Mouse (Mus musculus) gastrocnemius, postnatal 36 days (tissue): ENCODE measurements around the gene Ddo. TPM values are rescaled to one million over a fixed set of nuclear protein-coding genes. Genes with fewer than 3 reads are reported as not detected.

Experiments used
- DNase-seq, 2 experiments: peaks; one replicate each; pipeline ENCODE4 v3.0.0; 2022
- intact Hi-C: fragments of 180-260 bp; cut with DNase I; formaldehyde crosslinking; loops from one replicate; pipeline ENCODE4 v1.15.1; 2025
- total RNA-seq, 2 experiments: library from RNA; stranded (reverse); gene quantifications; 2 replicates each; pipeline ENCODE4 v1.2.3; 2021

Ddo gene
- total RNA-seq, 2 experiments from 2014 or later: 20.2 to 25.9 TPM

DNA sequence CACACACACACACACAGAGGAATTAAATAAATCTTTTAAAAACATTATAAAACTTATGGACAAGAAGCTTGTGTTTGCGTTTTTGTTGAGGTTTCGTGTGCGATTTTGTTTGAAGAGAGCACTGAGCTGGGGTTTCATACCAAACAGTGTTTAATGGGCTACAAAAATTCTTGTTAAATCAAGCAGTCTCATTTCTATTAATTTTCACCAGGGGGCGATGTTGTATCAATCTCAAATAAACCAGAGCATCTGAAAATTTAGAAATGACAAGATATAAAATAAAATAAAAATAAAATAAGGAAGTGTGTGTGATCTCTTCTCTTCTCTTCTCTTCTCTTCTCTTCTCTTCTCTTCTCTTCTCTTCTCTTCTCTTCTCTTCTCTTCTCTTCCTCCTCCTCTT lies 19.8 kb downstream of the Ddo start:
- intact Hi-C loops: loop anchor here (5.0 kb wide), 1 partner anchor 233 kb away; the partner anchor contains the start of genes Cdc40 and Wasf1
- no peak for DNase-seq

DNA sequence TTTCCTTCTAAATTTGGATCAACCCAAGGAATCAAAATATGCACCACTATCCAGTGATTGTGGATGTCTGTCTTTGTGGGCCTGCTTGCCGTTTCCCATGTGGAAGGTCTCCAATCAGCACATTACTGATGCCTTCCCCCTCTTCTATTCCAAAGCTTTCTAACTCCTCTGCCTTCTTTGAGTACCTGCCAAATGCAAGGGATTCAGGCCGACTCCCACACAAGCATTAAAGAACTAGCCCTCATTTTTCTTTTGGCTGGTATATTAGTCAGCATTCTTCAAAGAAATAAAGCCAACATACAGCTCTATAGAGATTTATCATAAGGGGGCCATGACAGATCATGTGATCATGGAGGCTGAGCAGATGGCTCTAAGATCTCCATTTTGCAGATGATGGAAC lies 21.9 kb downstream of the Ddo start:
- intact Hi-C loops: loop anchor here (5.0 kb wide), 1 partner anchor 231 kb away; the partner anchor contains the start of genes Cdc40 and Wasf1
- DNase-seq: no peak

GRCm38 (mm10) chr10:40665270-40665669 lies 35.5 kb downstream of the Ddo start:
- intact Hi-C loops: no loop called here
- no peak for DNase-seq

GRCm38 (mm10) chr10:40666943-40667342 lies 37.1 kb downstream of the Ddo start:
- no peak for DNase-seq
- intact Hi-C loops: no loop called here

DNA sequence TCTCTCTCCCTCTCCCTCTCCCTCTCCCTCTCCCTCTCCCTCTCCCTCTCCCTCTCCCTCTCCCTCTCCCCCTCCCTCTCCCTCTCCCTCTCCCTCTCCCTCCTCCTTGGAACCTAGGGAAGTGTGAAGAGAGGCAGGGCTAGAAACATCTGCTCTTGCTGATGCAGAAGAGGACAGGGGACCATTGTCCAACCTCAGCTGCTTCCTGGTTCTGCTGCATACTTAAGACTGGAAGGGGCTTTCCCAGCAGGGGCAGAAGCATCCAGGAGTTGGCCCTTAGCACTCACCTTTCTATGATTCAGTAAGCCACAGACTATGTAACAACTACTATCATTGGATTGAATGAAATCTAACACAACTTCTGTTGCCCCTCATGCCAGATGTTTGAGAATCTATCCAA lies 38.8 kb downstream of the Ddo start:
- no peak for DNase-seq
- intact Hi-C loops: no loop called here

DNA sequence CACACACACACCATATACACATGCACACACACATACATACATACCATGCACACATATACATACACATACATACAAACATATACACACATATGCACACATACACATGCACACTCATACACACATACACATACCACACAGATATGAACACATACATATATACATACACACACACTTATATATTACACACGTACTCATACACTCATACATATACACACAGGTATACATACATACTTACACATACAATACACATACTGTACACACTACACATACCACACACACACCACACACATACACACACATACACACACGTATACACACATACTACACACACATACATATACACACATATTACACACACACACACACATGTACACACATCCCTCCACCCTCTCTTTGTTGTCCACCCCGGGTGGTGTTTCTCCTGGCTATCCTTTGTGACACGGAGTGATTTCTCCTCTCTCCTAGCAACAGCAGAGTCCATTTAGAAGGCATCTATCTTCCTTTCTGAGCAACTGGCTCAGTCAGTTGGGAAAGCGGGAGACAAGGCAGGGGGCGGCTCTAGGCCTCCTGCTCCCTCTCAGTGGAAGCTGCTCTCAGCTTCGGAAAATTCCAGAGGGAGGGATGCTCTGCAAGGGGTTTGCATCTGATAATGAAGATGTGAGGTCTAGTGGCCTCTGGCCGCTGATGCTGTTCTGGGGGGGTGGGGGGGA lies 42.9 kb downstream of the Ddo start:
- intact Hi-C loops: no loop called here

DNA sequence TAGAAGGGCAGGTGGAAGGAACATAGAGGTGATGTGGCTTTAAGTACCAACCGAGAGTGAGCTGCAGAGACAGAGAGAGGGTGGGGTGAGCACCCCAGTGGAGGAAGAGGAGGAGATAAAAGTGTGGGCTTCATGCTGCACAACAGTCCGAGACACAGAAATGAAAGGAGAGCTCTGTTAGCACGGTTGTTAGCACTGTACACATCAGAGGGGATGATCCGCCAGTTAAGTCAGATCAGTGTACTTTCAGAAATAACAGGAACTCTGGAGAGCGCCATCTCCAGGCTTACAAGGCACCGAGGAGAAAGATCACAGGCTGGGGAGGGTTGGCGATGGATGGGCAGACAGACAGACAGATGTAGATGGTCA lies 43.5 kb downstream of the Ddo start:
- no peak for DNase-seq
- intact Hi-C loops: no loop called here

More for the DNA sequence above, 42.9 kb downstream of the Ddo start:
- DNase-seq: no peak

DNA sequence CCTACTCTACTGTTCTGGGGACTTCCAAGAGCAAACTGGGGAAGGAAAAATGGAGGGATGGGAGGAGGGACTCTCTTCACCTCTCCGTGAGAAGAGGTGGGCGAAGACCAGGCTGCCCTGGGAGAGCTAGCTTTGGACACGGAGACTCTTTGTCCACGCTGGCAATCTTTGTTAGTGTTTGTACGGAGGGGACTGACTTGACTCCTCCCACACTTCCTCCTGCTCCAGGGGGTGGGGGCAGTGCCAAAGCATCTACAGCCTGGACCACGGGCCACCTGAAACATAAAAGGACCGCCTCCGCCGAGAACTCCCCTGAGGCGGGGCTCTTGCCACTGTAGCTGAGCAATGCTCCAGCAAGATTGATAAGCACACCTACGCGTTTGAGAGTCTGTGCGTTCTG lies 44.3 kb downstream of the Ddo start:
- intact Hi-C loops: no loop called here
- DNase-seq: no peak

- no peak for DNase-seq
- intact Hi-C loops: no loop called here
Measured at GRCm38 (mm10) chr10:40675921-40676320, 46.1 kb downstream of the Ddo start.

- intact Hi-C loops: no loop called here
- DNase-seq: no peak
Measured at GRCm38 (mm10) chr10:40678477-40678876, 48.7 kb downstream of the Ddo start.

DNA sequence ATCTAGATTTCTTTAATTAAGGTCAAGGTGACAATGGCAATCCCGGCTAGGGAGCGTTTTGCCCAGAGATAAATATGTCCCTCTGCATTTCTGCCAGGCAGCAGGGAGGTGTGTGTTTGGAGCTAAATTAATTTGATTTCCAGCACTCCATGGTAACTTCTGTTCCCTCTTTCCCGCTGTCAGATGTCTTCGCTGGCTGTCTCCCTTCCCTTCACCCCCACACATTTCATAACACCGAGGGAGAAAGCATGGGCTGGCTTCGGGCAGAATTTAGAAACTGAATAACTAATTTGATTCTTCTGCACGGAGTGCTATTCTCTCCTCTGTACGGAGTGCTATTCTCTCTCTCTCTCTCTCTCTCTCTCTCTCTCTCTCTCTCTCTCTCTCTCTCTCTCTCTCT lies 52.7 kb downstream of the Ddo start:
- no peak for DNase-seq
- intact Hi-C loops: loop anchor here (10.0 kb wide), 1 partner anchor 202 kb away; the partner anchor contains the start of genes Cdc40 and Wasf1

DNA sequence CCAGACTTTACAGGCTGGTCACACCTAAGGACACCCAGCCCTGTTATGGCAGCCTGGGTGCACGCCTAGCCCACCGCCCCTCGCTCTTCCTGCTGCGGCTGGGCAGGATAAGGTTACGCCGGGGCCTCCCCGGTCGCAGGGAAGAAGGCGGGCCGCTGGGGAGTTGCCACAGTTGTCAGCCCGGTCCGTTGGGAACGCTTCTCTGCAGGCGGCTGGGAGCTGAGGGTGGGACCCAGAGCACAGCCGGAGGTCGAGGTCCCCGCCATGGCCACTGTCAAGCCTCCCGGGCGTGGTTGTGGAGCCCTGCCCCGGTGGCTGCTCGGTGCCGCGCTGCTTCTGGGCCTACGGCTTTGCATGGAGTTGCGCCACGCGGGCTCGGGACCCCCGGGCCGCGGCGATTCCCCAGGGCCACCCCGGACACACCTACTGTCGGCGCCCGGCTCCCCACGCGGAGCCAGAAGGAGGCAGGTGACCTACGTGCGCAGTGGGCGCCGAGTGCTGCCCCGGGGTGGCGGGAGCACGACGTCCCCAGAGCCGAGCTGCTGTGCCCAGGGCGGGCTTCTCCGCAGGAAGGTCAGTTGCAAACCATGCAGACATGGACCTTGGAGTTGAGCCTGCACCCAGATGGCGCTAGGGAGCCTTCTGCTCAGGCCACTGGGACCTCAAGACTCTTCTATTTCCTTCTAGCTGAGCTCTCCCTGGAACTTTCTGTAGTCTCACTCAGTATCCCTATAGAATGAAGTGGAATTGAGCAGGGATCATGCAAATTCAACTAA lies 53.5 kb downstream of the Ddo start, which contains the start of gene Mettl24:
Gene Mettl24 (plus strand): TSS at position 191 of the 776 bp plus-strand sequence.
- intact Hi-C loops: loop anchor here (10.0 kb wide), 1 partner anchor 202 kb away; the partner anchor contains the start of genes Cdc40 and Wasf1
- DNase-seq: peak; percentile 54 to 69

- intact Hi-C loops: loop anchor here (10.0 kb wide), 1 partner anchor 201 kb away; the partner anchor contains the start of genes Cdc40 and Wasf1
- DNase-seq: no peak
Measured at GRCm38 (mm10) chr10:40683868-40684253, 54.0 kb downstream of the Ddo start.

DNA sequence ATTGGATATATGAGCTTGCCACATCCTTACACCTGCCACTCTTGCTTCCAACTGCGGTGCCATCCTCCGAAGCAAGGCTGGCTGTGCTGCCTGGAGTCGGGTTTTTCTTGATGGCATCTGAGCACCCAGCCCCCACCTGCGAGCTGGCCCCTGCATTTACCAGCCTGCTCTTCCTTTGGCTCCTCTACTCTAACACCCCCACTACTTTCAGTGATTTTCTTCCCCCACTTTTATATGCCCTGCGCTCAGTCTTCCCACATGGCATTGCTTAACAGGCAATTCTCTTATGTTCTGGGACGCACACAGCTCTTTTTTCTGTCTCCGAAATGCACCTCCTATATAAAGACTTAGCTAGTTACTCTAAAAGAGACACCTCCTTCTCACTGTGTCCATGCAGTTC lies 54.5 kb downstream of the Ddo start:
- intact Hi-C loops: loop anchor here (10.0 kb wide), 1 partner anchor 200 kb away; the partner anchor contains the start of genes Cdc40 and Wasf1

GRCm38 (mm10) chr10:40685641-40686040 lies 55.8 kb downstream of the Ddo start:
- intact Hi-C loops: loop anchor here (10.0 kb wide), 1 partner anchor 199 kb away; the partner anchor contains the start of genes Cdc40 and Wasf1
- no peak for DNase-seq

More for the DNA sequence above, 54.5 kb downstream of the Ddo start:
- DNase-seq: no peak

DNA sequence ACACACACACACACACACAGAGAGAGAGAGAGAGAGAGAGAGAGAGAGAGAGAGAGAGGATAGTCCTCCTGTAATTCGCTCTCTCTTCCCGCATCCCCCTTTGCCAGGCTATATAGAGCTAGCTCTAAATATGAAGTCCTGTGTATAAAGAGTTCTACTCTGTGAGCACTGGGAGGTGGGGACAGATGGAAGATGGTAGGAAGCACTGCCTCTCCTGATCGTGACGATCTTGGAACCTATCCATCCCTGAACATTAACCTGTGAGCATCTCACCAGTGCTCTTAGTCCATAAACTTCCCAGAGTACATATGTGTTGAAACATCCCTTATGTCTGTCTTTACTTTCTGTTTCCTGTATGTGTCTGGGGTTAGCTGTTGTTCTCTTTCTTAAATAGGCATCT lies 57.2 kb downstream of the Ddo start:
- intact Hi-C loops: loop anchor here (10.0 kb wide), 1 partner anchor 198 kb away; the partner anchor contains the start of genes Cdc40 and Wasf1
- DNase-seq: no peak

DNA sequence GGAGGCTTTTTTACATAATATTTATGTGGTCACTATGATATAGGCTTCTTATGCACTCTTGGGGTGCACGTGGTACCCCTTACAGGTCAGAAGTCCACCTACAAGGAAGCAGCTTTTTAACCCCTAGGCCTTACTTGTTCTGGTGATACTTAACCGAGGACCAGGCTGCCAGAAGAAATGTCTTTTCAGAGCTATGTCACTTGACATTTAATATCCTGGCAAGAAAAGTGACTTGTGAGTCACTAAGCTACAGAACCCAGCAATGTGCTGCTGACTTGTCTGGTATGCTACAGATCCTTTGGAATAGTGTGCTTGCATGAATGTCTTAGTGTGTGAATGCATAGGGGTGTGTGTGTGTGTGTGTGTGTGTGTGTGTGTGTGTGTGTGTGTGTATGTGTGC lies 57.6 kb downstream of the Ddo start:
- DNase-seq: no peak
- intact Hi-C loops: loop anchor here (10.0 kb wide), 1 partner anchor 197 kb away; the partner anchor contains the start of genes Cdc40 and Wasf1

DNA sequence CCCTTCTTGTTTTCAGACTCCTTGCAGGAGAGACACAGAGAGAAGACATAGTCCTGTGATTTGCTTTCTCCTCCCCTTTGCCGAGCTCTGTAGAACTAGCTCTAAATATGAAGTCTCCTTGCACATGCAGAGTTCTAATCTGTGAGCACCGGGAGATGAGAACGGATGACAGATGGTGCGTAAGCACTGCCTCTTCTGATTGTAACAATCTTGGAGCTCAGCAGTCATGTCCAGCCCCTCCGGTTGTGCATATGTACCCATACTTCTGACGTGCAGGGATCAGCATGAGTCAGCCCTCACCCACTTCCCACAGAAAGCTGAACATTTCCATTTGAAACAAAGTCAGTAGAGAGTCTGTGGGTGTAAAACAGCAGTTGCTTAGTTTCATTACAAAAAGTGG lies 58.5 kb downstream of the Ddo start:
- intact Hi-C loops: loop anchor here (10.0 kb wide), 1 partner anchor 197 kb away; the partner anchor contains the start of genes Cdc40 and Wasf1
- DNase-seq: no peak

DNA sequence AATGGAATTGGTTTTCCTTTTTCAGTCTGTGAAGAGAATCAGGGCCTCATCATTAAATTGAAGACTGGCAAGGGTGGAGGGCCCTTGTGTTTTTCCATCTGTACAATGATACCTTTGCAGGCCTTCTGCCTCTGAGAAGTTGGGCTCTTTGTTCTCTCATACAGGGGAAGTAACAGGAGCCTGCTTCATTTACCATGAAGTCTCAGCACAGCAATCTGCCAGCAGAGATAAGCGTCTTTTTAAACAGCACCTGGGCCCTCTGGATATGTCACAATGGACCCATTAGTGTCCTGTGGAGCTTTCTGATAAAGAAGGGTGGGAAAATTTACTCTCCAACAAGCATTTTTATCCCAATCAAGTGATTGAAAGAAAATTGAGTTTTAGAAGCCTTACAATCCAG lies 59.1 kb downstream of the Ddo start:
- intact Hi-C loops: loop anchor here (10.0 kb wide), 1 partner anchor 196 kb away; the partner anchor contains the start of genes Cdc40 and Wasf1
- DNase-seq: no peak

- intact Hi-C loops: no loop called here
- DNase-seq: no peak
Measured at GRCm38 (mm10) chr10:40698652-40699051, 68.8 kb downstream of the Ddo start.

- intact Hi-C loops: no loop called here
- no peak for DNase-seq
Measured at GRCm38 (mm10) chr10:40711127-40711526, 81.3 kb downstream of the Ddo start.
